Mouse (Mus musculus) layer of hippocampus, adult 18-20 months (tissue): ENCODE measurements around the gene Stat3. TPM values are rescaled to one million over a fixed set of nuclear protein-coding genes. Genes with fewer than 3 reads are reported as not detected.
A peak's percentile ranks its signal among the peaks of the same experiment; 100 is the strongest.

Experiments used
- DNase-seq, 2 experiments: peaks; one replicate each; pipeline ENCODE4 v3.0.0; 2022; ENCODE audit warnings: low spot score in 2 of 2
- total RNA-seq, 2 experiments: library from RNA; stranded (reverse); gene quantifications; 2 replicates each; pipeline ENCODE4 v1.2.3; 2021

Stat3 gene
- total RNA-seq, 2 experiments from 2014 or later, result 35.5 to 35.9 TPM

DNA sequence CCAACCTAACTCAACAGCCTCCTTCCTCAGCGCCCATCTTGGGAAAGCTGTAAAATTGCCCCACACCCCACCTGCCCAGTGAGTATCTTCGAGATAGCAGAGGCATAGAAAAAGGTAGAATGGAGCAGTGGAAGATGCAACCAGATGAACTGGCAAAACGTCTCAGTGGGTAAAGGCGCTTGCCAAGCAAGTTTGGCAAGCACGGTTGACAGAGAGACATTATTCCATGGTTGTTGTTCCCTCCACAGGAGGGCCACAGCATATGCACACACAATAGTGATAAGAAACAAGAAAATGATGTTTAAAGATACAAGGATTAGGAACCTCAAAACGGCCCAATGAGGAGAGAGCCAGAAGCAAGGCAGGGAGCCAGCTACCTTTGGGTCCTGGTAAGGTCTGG lies 81.4 kb downstream of the Stat3 start:
- DNase-seq, result no peak

GRCm38 (mm10) chr11:100855178-100855577 lies 84.2 kb downstream of the Stat3 start:
- no peak for DNase-seq

DNA sequence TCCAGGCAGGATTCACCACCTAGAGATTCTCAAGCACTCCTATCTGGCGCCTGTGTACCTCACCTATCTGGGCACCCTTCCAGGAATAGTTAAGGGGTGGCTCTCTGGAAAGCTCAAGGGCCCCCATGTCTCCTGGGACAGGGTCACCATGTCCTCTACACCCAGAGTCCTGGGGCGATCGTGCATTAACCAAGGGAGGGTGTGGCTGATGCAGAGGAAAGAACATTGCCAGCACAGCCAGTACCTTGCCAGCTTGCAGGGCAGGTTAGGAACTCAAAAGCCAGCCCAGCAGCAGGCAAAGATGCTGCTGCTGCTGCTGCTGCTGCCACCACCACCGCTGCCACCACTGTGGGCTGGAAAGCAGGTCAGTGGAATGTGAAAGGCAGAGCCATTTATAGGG lies 85.1 kb downstream of the Stat3 start:
- DNase-seq, result no peak

DNA sequence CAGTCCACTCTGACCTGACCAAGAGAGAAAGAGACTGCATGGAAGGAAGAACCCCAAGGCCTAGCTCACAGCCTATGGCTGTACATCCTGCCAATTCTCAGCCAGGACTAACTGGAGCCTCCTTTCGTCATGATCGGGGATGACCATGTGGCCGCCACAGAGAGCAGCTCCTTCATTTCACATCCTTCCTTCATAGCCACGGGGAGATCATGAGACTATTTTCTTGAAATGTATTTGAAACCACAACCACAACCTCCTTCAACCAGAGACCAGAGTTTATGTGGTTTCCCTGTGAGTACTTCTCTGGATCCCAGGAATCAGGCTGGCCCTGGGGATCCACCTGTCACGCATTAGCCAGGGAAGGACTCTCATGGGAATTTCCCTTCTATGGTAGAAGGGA lies 86.3 kb downstream of the Stat3 start:
- DNase-seq, result no peak

DNA sequence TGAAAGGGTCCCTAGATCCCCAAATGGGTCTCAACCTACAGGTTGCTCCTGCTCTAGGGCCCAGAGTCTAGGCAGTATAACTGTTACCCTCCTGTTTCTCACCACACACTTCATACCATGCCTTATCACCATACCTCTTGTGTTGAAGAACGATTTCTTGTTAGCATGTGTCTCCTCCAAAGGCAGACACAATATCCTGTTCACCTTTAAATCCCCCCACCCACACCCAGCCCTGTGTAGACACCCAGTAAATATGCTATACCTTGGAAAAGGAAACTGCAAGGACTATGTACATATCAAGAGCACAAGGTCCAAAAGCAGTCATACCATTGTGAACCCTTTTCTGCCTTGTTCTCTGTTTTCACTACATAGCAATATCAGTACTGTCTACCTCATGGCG lies 87.3 kb downstream of the Stat3 start:
- DNase-seq, result no peak

DNA sequence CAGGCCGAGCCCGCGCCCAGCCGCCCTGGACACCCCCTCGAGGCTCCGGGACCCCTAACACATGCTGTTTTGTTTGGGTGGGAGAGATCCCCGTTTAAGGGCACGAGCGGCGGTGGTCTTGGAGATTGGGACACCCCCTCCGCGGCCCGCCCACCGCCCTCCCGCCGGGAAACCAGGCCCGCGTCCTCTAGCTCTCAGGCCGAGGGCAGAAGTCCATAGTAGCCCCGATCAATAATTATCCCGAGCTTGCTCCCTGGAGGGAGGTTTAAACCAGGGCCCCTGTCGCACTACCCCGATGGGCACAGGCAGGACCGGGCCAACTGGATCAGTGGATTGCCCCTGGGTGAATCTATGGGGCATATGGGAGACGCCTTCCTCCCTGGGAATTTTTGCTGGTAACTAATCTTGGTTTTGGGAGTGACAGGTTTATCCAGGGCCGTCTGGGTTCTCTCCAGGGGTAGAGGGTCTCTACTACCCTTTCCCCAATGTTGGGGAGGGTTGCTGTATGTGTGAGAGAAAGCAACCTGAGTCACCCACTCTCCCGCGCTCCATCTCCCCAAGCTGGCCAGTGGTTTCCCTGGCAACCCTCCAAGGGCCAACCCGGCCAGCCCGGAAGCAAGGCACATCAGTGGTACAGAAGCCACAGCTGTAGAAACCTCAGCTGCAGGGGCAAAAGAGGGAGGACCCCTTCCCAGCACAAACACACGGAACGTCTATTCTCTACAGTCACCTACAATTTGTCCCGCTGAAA lies 88.4 kb downstream of the Stat3 start:
- DNase-seq, result no peak

- peak in 1 of 2 experiments; percentile 37 for DNase-seq
These were observed 89.1 kb downstream of the Stat3 start, which contains the start of gene Stat5b for GRCm38 (mm10) chr11:100850038-100850777. Gene Stat5b, minus strand, starts transcription at chr11:100850724.

DNA sequence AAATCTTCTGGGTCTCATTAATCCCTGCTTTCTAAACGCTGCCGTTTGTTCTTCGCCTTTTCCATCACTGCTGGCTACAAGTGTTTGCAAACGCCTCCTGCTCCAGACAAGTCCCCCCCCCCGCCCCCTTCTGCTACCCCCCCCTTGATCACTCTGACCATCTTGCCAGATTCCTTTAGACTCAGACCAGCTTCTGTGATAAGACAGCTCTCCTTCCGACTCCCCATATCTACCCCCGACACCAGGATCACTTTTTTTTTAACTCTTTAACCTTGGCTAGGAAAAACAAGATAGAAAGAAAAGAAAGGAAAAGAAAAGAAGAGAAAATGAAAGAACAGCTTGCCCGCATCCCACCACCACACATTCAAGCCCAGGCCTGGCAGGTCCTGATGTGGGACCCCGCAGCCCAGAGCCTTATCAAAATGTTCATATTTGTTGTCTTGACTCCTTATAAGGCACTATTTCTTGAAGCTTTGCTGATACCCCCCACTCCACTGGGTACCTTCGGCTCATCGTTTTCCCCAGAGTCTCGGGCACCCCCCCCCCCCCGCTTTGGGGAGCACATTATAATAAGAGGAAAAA lies 89.8 kb downstream of the Stat3 start:
- DNase-seq, result no peak

- DNase-seq, result no peak
These were observed 90.5 kb downstream of the Stat3 start for GRCm38 (mm10) chr11:100848789-100849379.

DNA sequence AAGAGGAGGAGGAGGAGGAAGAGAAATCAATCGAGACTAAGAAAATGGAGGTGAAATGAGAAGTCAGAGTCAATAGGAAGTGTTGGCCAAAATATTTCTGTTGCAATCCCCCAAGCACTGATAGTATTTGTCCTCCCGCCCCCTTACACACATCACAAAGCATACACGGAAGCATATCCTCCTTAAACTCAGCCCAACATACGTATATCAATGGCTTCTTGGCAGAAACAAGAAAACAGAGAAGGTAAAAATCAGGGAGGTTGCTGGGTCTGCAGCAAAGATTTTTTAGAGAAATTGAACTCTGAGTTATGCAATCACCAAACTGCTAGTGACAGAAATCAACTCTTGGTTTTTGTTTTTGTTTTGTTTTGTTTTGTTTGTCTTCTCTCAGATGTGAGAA lies 91.3 kb downstream of the Stat3 start:
- DNase-seq, result no peak

DNA sequence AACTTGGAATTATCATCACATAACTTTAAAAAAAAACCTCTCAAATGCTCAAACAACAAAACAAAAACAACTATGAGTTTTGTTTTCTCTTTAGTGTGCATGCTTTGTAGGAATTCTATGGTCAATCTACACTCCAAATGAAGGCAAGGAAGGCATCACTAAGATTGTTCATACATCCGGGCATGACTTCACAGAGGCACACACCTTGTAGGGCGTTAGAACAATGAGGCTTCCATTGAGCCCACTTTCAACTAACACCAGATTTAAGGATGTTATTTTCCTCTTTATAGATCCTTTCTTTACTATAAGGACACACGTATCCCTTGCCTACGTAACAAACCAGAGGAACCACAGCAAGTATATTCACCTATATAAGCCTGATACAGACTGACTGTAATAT lies 91.8 kb downstream of the Stat3 start:
- DNase-seq, result no peak

DNA sequence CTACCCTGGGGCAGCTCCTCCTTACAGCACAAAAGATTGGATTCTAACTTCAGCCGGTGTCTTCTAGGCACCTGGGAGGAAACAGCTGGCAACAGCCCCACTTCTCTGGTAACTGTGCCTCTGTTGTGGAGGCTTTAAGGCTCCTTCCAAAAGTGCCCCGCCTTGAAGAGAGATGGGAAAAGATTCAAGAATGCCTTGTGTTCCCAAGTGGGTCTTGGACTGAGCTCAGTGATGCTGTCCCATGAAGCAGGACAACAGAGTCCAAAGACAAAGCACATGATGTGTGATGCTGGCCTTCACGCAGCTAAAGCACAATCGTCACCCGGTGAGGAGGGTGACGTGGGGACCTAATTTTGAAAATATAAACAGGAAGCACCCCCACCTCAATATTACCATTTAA lies 93.5 kb downstream of the Stat3 start:
- DNase-seq, result no peak

DNA sequence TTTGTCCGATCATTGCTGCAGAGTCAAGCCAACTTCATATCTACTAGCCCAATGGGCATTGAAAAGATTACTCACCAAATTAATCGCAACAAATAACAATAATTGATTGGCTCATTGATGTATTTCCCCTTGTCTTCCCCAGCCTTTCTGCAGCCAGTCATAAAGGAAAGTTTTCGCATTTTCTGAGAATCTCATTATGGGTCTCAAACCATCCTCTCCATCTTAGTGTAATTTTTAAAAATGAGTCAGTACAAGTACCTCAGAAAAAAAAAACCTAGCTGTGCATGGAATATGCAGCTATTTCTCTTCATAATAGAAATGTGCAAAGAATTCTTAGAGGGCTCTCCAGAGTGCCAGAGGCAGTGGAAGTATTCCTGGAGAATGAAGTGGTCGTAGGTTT lies 95.2 kb downstream of the Stat3 start:
- no peak for DNase-seq

- no peak for DNase-seq
These were observed 96.2 kb downstream of the Stat3 start for GRCm38 (mm10) chr11:100843070-100843669.

DNA sequence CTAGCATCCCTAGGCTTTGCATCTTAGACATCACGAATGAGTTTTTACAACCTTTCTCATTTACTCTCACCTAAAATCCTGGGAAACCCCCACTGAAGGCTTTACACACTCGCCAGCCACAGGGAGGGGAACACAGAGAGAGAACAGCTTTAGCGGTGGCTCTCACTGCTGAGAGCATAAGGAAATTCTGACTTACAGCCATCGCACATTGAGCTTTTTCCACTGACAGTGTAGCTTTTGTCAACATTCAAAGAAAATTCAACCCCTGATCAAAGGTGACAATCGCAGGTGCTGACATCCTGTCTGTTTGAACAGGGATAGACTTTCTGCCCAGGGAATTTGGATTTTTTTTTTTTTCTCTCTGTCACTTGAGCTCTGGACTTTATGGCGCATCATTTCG lies 97.3 kb downstream of the Stat3 start:
- DNase-seq, result no peak

DNA sequence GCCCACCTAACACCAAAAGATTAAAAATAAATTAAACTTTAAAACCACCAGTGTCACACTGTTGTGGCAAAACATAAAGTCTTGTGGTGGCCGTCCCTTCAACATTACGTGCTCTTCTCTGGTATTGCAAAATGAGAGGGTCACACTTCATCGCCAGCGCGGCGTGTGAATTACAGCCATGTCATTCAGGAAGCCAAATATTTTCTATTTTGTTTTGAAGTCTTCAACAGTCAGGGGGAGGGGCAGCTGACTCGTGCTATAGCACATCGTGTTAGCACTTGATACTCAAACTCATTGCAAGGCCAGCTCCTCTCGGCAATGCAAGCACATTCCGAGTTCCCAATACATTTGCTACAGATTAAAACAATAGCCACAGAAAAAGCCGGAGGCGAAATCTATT lies 98.5 kb downstream of the Stat3 start:
- no peak for DNase-seq

DNA sequence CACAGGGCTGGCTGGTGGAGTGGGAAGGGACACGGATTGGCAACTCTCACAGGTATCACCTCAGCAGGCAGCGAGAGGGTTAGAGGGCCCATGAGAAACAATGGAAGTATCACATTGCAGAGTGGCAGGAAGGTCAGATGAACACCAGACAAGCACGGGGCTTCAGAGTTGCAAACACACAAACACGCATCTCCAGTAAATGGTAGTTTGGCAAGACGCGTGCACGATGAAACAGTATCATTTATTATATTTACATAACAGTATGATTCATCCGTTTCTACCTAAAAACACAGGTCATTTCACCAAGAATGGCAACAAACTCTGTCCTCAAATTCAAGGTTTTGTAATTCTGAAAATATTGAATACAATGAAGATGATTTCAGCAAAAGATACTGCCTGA lies 99.8 kb downstream of the Stat3 start:
- DNase-seq, result no peak

GRCm38 (mm10) chr11:100838894-100839293 lies 100.4 kb downstream of the Stat3 start:
- DNase-seq, result no peak

- DNase-seq, result no peak
These were observed 102.2 kb downstream of the Stat3 start for GRCm38 (mm10) chr11:100836923-100837702.
